Mouse (Mus musculus): Measurements from ENCODE around the gene Rnps1. TPM values are rescaled to one million over a fixed set of nuclear protein-coding genes. Genes with fewer than 3 reads are reported as not detected.
A peak's percentile ranks its signal among the peaks of the same experiment; 100 is the strongest.
"Not testable (repeated sequence)": the region's sequence is repeated elsewhere in the genome, so short reads cannot be mapped to it uniquely, and the experiment has no call there.

Rnps1 gene
- total RNA-seq, 2 experiments from 2014 or later, result 123 to 127 TPM

- no peak for DNase-seq
Measured at GRCm38 (mm10) chr17:24429201-24429983, 15.0 kb downstream of the Rnps1 start.

GRCm38 (mm10) chr17:24437016-24437415 lies 22.7 kb downstream of the Rnps1 start:
- no peak for DNase-seq

GRCm38 (mm10) chr17:24440377-24440776 lies 26.0 kb downstream of the Rnps1 start:
- no peak for DNase-seq

- DNase-seq, result no peak
Measured at GRCm38 (mm10) chr17:24441148-24441547, 26.8 kb downstream of the Rnps1 start.

- no peak for DNase-seq
Measured at GRCm38 (mm10) chr17:24442107-24442506, 27.7 kb downstream of the Rnps1 start.

GRCm38 (mm10) chr17:24442632-24443155 lies 28.3 kb downstream of the Rnps1 start, which contains the start of gene Dnase1l2:
Gene Dnase1l2, minus strand, starts transcription at chr17:24443105.
- DNase-seq, result no peak

- DNase-seq, result peak in 1 of 2 experiments; percentile 35
Measured at GRCm38 (mm10) chr17:24443409-24443808, 29.0 kb downstream of the Rnps1 start.

- DNase-seq, result no peak
Measured at GRCm38 (mm10) chr17:24446590-24446989, 32.2 kb downstream of the Rnps1 start.

- DNase-seq, result no peak
Measured at GRCm38 (mm10) chr17:24449507-24449906, 35.1 kb downstream of the Rnps1 start.

GRCm38 (mm10) chr17:24451220-24451619 lies 36.9 kb downstream of the Rnps1 start:
- DNase-seq, result no peak

GRCm38 (mm10) chr17:24453372-24453771 lies 39.0 kb downstream of the Rnps1 start:
- DNase-seq, result no peak

- DNase-seq, result no peak
Measured at GRCm38 (mm10) chr17:24454218-24454755, 39.9 kb downstream of the Rnps1 start.

GRCm38 (mm10) chr17:24454756-24455522 lies 40.6 kb downstream of the Rnps1 start:
- peak; percentile 99 for DNase-seq

GRCm38 (mm10) chr17:24455523-24456206 lies 41.3 kb downstream of the Rnps1 start:
- DNase-seq, result not testable (repeated sequence)

GRCm38 (mm10) chr17:24461580-24461979 lies 47.2 kb downstream of the Rnps1 start:
- no peak for DNase-seq

GRCm38 (mm10) chr17:24462932-24463331 lies 48.6 kb downstream of the Rnps1 start:
- no peak for DNase-seq

GRCm38 (mm10) chr17:24463374-24464133 lies 49.2 kb downstream of the Rnps1 start:
- no peak for DNase-seq

- DNase-seq, result no peak
Measured at GRCm38 (mm10) chr17:24468636-24469246, 54.4 kb downstream of the Rnps1 start.

GRCm38 (mm10) chr17:24469336-24469909 lies 55.1 kb downstream of the Rnps1 start:
- DNase-seq, result no peak

- peak; percentile 99 for DNase-seq
Measured at GRCm38 (mm10) chr17:24469910-24470602, 55.7 kb downstream of the Rnps1 start, which contains the start of the genes E4f1 and Pgp. Gene E4f1, minus strand, starts transcription at chr17:24470313. Gene Pgp, plus strand, starts transcription at chr17:24470392.
